Mouse (Mus musculus) MEL (cell line): Measurements from ENCODE around the gene Sgms1. TPM values are rescaled to one million over a fixed set of nuclear protein-coding genes. Genes with fewer than 3 reads are reported as not detected.

ENCODE experiments used
- DNase-seq: peaks from one replicate; pipeline ENCODE4 v3.0.0; 2011; ENCODE audit warnings: low read depth, low spot score
- H3K27ac ChIP-seq: 2 replicates; pipeline ENCODE4 v1.5.1; 2012; ENCODE audit warnings: low read depth, mild to moderate bottlenecking, control low read depth, low read length, moderate library complexity; ENCODE audit not compliant: control insufficient read depth
- H3K27me3 ChIP-seq, 2 experiments: fragments of 150-350 bp in 1 of 2; sonication (generic) in 1 of 2; 2 replicates each; pipeline ENCODE4 v1.6.1; 2012; ENCODE audit warnings: low read length in 2 of 2, mild to moderate bottlenecking in 2 of 2, improper control_type of control experiment in 1 of 2, moderate library complexity in 1 of 2; ENCODE audit not compliant: insufficient read depth in 2 of 2, control insufficient read depth in 1 of 2
- H3K36me3 ChIP-seq, 2 experiments: 2 replicates each; pipeline ENCODE4 v1.6.1; 2012 to 2014; ENCODE audit warnings: low read length in 2 of 2, improper control_type of control experiment in 1 of 2, inconsistent platforms in 1 of 2, mild to moderate bottlenecking in 1 of 2; ENCODE audit not compliant: insufficient read depth in 2 of 2, control insufficient read depth in 1 of 2
- H3K4me1 ChIP-seq, 2 experiments: fragments of 150-350 bp in 1 of 2; sonication (generic) in 1 of 2; 2 replicates each; pipeline ENCODE4 v1.6.1; 2012; ENCODE audit warnings: low read length in 2 of 2, improper control_type of control experiment in 1 of 2, mild to moderate bottlenecking in 1 of 2; ENCODE audit not compliant: insufficient read depth in 2 of 2, control insufficient read depth in 1 of 2
- H3K4me3 ChIP-seq, 2 experiments: fragments of 150-350 bp in 1 of 2; sonication (generic) in 1 of 2; 2 replicates each; pipeline ENCODE4 v1.5.1; 2012; ENCODE audit warnings: low read depth in 2 of 2, low read length in 2 of 2, mild to moderate bottlenecking in 2 of 2, moderate library complexity in 2 of 2, control low read depth in 1 of 2, improper control_type of control experiment in 1 of 2; ENCODE audit not compliant: control insufficient read depth in 1 of 2, insufficient read depth in 1 of 2
- H3K79me2 ChIP-seq: 2 replicates; pipeline ENCODE4 v1.6.1; 2012; ENCODE audit warnings: mild to moderate bottlenecking, low read length, moderate library complexity; ENCODE audit not compliant: control insufficient read depth, poor library complexity, insufficient read depth
- H3K9ac ChIP-seq: 2 replicates; pipeline ENCODE4 v1.6.1; 2012; ENCODE audit warnings: low read depth, mild to moderate bottlenecking, control low read depth, low read length, moderate library complexity; ENCODE audit not compliant: control insufficient read depth, poor library complexity, severe bottlenecking
- H3K9me3 ChIP-seq: fragments of 150-350 bp; sonication (generic); replicated peaks from 2 replicates; pipeline ENCODE4 v1.6.1; 2012; ENCODE audit warnings: mild to moderate bottlenecking, low read length, improper control_type of control experiment, moderate library complexity; ENCODE audit not compliant: insufficient read depth
- BHLHE40 ChIP-seq: IDR thresholded peaks from 2 replicates; pipeline ENCODE4 v1.6.1; 2012; ENCODE audit warnings: low read depth, mild to moderate bottlenecking, inconsistent platforms, low read length, improper control_type of control experiment, borderline replicate concordance
- CHD1 ChIP-seq: IDR thresholded peaks from 2 replicates; pipeline ENCODE4 v1.6.1; 2012; ENCODE audit warnings: low read depth, mild to moderate bottlenecking, inconsistent platforms, low read length, improper control_type of control experiment
- E2F4 ChIP-seq: IDR thresholded peaks from 2 replicates; pipeline ENCODE4 v1.6.1; 2011; ENCODE audit warnings: low read depth, low read length, improper control_type of control experiment, borderline replicate concordance
- ELF1 ChIP-seq: IDR thresholded peaks from 2 replicates; pipeline ENCODE4 v1.6.1; 2014; ENCODE audit warnings: low read depth, mild to moderate bottlenecking, inconsistent platforms, low read length, improper control_type of control experiment, moderate library complexity
- GATA1 ChIP-seq: IDR thresholded peaks from 2 replicates; pipeline ENCODE4 v1.6.1; 2011; ENCODE audit warnings: low read depth, low read length, improper control_type of control experiment
- JUND ChIP-seq: IDR thresholded peaks from 2 replicates; pipeline ENCODE4 v1.6.1; 2011; ENCODE audit warnings: low read depth, mild to moderate bottlenecking, improper control_type of control experiment, low read length
- KAT2A ChIP-seq: conservative IDR thresholded peaks from 2 replicates; pipeline ENCODE4 v1.6.1; 2012; ENCODE audit warnings: low read depth, low read length, improper control_type of control experiment, inconsistent platforms
- MAFK ChIP-seq: IDR thresholded peaks from 2 replicates; pipeline ENCODE4 v1.6.1; 2011; ENCODE audit warnings: low read depth, mild to moderate bottlenecking, low read length, improper control_type of control experiment, borderline replicate concordance
- MAZ ChIP-seq: IDR thresholded peaks from 2 replicates; pipeline ENCODE4 v1.6.1; 2012; ENCODE audit warnings: low read depth, mild to moderate bottlenecking, inconsistent platforms, low read length, improper control_type of control experiment
- NRF1 ChIP-seq: IDR thresholded peaks from 2 replicates; pipeline ENCODE4 v1.6.1; 2014; ENCODE audit warnings: low read depth, mild to moderate bottlenecking, inconsistent platforms, low read length, improper control_type of control experiment, moderate library complexity; ENCODE audit not compliant: poor library complexity, insufficient read depth, severe bottlenecking
- POLR2AphosphoS2 ChIP-seq: IDR thresholded peaks from 2 replicates; pipeline ENCODE4 v1.6.1; 2011; ENCODE audit warnings: low read length, improper control_type of control experiment
- RCOR1 ChIP-seq: IDR thresholded peaks from 2 replicates; pipeline ENCODE4 v1.6.1; 2012; ENCODE audit warnings: low read depth, mild to moderate bottlenecking, inconsistent platforms, low read length, improper control_type of control experiment
- SIN3A ChIP-seq: IDR thresholded peaks from 2 replicates; pipeline ENCODE4 v1.6.1; 2012; ENCODE audit warnings: low read length, improper control_type of control experiment, inconsistent platforms
- SMC3 ChIP-seq: IDR thresholded peaks from 2 replicates; pipeline ENCODE4 v1.6.1; 2011; ENCODE audit warnings: low read depth, low read length, improper control_type of control experiment
- TBP ChIP-seq: IDR thresholded peaks from 2 replicates; pipeline ENCODE4 v1.8.0; 2011; ENCODE audit warnings: low read depth, low read length, improper control_type of control experiment
- UBTF ChIP-seq: IDR thresholded peaks from 2 replicates; pipeline ENCODE4 v1.6.1; 2012; ENCODE audit warnings: low read depth, mild to moderate bottlenecking, inconsistent platforms, low read length, improper control_type of control experiment, moderate library complexity, borderline replicate concordance; ENCODE audit not compliant: insufficient read depth
- ZKSCAN1 ChIP-seq: IDR thresholded peaks from 2 replicates; pipeline ENCODE4 v1.6.1; 2012; ENCODE audit warnings: low read depth, mild to moderate bottlenecking, inconsistent platforms, low read length, improper control_type of control experiment, moderate library complexity
- ZNF384 ChIP-seq: IDR thresholded peaks from 2 replicates; pipeline ENCODE4 v1.6.1; 2012; ENCODE audit warnings: low read depth, mild to moderate bottlenecking, inconsistent platforms, low read length, improper control_type of control experiment
- polyA plus RNA-seq, 2 experiments: library from polyadenylated mRNA; stranded (reverse) in 1 of 2; unstranded in 1 of 2; fragments of >175 nt in 1 of 2; fragments of >200 nt in 1 of 2; gene quantifications; 2 replicates each; pipeline versions ENCODE4 v1.2.1 to v1.2.4; 2012; ENCODE audit warnings: low replicate concordance in 2 of 2, low read depth in 1 of 2; ENCODE audit not compliant: insufficient read length in 2 of 2, insufficient read depth in 1 of 2, missing spikeins in 1 of 2
- total RNA-seq: library from RNA; depleted of rRNA; stranded (reverse); fragments of 300-350 nt; gene quantifications from 2 replicates; pipeline ENCODE4 v1.2.3, GENCODE M21; 2012

The Sgms1 gene
- total and polyA plus RNA-seq, 3 experiments, result 16.3 to 18.5 TPM; not detected in 1

- no peak for TF ChIP-seq SIN3A
- no peak for TF ChIP-seq TBP
- no peak for TF ChIP-seq RCOR1
- TF ChIP-seq UBTF, result no peak
- no peak for TF ChIP-seq NRF1
- TF ChIP-seq KAT2A, result no peak
- no peak for TF ChIP-seq BHLHE40
- TF ChIP-seq E2F4, result no peak
- TF ChIP-seq ZNF384, result no peak
- no peak for TF ChIP-seq MAZ
- TF ChIP-seq CHD1, result no peak
- TF ChIP-seq JUND, result no peak
- TF ChIP-seq MAFK, result no peak
- TF ChIP-seq SMC3, result no peak
- no peak for TF ChIP-seq ELF1
- TF ChIP-seq POLR2AphosphoS2, result no peak
- no peak for TF ChIP-seq GATA1
- no peak for TF ChIP-seq ZKSCAN1
- Histone ChIP-seq H3K79me2 (peaks cover 11% of the 10 kb centered on the region; the same call in 1 of the 2 replicates), H3K9ac (no peak overlapping the region), H3K4me1 (peaks cover 20 to 30% of the 10 kb centered on the region in 2 experiments), H3K27ac (no peak overlapping the region), H3K4me3 (no peak overlapping the region), H3K27me3 (no peaks in the 10 kb centered on the region), H3K36me3 (peaks cover 0 to 35% of the 10 kb centered on the region in 2 experiments; a peak in 2 of 4 replicates), H3K9me3 (no peaks in the 10 kb centered on the region)
- DNase-seq, result no peak
Measured at GRCm38 (mm10) chr19:32375473-32375985, 14.0 kb downstream of the Sgms1 start.

- TF ChIP-seq NRF1, result no peak
- TF ChIP-seq ZNF384, result no peak
- TF ChIP-seq, all 39 proteins: peak for 0
- H3K4me1 ChIP-seq, result peaks cover 15 to 24% of the 10 kb centered on the region in 2 experiments
Measured at GRCm38 (mm10) chr19:32374751-32375150, 14.8 kb downstream of the Sgms1 start.

More at GRCm38 (mm10) chr19:32374751-32375150, 14.8 kb downstream of the Sgms1 start:
- no peak for DNase-seq
- no peak overlapping the region for H3K4me3 ChIP-seq
- H3K27ac ChIP-seq, result no peak overlapping the region
- no peaks in the 10 kb centered on the region for H3K9me3 ChIP-seq
- H3K36me3 ChIP-seq, result peaks cover 0 to 28% of the 10 kb centered on the region in 2 experiments; a peak in 2 of 4 replicates
- H3K9ac ChIP-seq, result no peak overlapping the region
- H3K79me2 ChIP-seq, result peaks cover 11% of the 10 kb centered on the region; the same call in 1 of the 2 replicates
- H3K27me3 ChIP-seq, result no peaks in the 10 kb centered on the region
